Mouse (Mus musculus): ENCODE results near the gene Nav2.

Nav2 gene

DNA sequence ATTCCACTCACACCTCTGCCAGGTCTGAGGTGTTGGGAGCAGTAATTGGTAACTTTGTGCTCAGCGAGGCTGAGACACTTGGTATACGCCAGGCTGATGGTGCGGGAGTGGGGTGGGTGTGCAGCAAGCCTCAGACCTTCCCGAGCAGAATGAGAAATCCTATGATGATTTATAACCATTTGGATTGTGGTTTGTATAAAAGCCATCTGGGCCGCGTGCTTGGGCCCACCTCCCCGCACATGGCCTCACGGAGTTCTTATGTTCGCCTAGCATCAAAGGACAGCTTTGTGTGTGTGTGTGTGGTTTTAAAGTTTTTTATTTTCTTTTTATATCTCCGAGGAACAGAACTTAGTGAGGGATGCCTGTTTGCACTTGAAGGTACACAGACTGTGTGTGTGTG lies 474.4 kb downstream of the Nav2 start:
- no peak for DNase-seq (ENCODE audit: low read depth in 2 of 2, low spot score in 2 of 2)

DNA sequence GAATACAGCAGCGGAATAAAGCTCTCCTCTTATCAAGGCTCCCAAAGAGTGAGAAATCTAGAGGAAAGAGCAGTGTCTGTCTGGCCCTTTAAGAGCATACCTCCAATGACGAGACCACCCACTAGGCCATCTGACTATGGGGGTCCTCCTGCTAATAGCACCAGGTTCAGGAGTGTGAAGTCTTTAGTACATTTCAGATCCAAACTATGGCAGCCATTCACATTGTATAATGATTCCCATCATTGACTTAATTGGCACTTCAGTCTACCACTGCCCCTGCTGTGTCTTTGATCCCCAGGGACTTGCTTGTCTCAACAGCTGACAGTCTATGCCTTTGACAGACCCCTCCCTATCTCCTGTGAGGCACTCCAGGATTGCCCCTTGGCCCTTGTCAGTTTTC lies 479.6 kb downstream of the Nav2 start:
- DNase-seq (ENCODE audit: low read depth in 2 of 2, low spot score in 2 of 2): no peak

DNA sequence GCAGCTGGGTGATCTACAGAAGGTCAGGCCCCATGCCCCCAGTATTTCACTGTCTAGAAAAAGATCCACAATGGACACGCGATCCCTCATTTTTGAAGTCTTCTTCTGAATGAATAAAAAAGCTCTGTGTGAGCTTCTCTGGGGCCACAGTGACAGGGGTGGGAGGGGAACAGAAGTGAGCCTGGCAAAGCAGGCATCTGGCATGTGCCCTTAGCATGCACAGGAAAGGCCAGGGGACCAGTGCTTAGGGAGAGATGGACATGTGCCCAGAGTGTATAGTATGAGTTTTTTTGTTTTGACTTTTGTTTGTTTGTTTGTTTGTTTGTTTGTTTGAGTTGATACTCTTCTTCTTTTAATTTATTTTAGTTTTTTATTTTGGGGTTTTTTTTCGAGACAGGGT lies 481.8 kb downstream of the Nav2 start:
- DNase-seq (ENCODE audit: low read depth in 2 of 2, low spot score in 2 of 2): no peak

DNA sequence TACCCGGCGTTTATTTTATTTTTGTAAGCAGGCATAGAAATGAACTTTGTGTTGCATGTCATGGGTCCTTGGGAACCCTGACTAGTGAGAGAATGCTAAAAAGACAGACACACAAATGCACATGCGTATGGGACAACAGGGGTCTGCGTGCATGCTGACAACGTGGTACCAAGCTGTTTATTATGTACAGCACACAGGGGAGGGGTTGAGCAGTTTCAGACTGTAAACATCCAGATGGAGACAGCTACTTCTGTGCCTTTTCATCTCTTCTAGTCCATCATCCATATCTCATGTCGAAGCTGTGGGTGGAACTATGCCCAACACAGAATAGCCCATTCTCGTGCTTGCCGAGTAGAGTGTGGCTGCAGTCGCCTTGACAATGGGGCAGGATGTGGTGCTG lies 482.3 kb downstream of the Nav2 start:
- DNase-seq (ENCODE audit: low read depth in 2 of 2, low spot score in 2 of 2): no peak

DNA sequence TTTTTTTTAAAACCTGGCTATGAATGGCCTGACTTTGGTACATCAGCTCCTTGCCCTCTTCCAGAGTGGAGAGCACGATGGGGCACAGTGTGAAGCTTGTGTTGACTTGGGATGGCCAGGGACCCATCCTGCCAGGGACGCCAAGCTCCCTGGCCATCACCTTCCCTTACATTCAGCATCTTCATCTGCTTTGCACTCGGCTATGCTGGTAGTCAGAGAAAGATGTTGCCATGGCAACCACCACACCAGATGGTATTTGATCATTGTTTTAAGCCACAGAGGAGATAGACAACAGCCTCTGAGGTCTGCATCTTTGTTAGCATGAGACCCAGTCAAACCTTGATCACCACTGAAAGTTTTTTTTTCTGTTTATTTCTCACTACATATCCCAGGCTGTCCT lies 483.7 kb downstream of the Nav2 start:
- no peak for DNase-seq (ENCODE audit: low read depth in 2 of 2, low spot score in 2 of 2)

DNA sequence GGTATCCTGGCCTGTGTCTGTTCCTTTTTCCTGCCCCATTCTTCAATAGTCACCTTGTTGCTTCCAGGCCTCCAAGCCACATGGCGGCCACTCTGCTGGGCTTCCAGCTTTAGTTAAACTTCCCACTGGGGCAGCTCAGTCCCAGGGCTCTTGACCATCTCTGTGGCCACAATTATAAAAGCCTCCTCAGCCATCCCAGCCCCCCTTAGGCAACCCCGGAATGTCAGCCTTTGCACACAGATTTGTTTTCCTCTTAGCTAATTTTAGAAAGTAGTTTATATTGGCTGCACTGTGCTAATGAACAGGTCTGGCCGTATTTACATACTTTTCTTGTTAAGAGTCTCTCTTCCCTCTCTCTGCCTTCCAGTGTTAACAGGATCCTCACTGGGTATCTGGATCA lies 484.3 kb downstream of the Nav2 start:
- DNase-seq (ENCODE audit: low read depth in 2 of 2, low spot score in 2 of 2): no peak

DNA sequence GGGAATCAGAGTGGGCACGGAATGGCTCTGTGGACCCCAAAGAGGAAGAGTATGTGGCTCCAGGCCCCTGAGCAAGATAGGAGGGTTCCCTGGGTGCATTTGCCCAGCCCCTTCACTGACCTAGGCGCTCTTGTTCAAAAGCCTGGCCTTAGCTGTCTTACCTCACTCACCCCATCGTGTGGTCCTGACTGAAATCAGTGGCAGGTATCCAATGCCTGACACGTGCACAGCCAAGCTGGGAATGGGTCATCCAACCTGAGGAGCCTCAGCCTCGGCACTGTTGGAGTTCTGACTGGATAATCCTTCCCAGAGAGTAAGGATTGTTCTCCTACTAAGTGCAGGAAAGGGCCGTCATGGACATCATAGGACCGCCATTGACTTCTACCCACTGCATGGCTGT lies 485.3 kb downstream of the Nav2 start:
- no peak for DNase-seq (ENCODE audit: low read depth in 2 of 2, low spot score in 2 of 2)

DNA sequence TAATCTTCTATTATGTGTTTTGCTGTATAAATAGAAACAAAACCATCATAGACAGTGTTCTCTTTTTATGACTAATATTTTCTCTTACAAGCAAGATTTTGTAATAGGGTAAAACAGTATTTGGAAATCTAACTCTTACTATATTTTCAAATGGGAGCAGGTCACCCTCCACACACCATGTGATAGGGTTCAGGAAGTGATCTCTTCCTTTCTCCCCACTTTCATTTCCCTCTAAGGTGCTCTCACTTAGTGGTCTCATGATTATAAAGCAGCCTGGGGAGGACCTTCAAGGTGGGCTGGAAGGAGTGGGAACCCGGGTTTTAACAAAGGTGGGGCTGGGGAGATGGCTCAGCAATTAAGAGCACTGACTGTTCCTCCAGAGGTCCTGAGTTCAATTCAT lies 487.7 kb downstream of the Nav2 start:
- no peak for DNase-seq (ENCODE audit: low read depth in 2 of 2, low spot score in 2 of 2)

DNA sequence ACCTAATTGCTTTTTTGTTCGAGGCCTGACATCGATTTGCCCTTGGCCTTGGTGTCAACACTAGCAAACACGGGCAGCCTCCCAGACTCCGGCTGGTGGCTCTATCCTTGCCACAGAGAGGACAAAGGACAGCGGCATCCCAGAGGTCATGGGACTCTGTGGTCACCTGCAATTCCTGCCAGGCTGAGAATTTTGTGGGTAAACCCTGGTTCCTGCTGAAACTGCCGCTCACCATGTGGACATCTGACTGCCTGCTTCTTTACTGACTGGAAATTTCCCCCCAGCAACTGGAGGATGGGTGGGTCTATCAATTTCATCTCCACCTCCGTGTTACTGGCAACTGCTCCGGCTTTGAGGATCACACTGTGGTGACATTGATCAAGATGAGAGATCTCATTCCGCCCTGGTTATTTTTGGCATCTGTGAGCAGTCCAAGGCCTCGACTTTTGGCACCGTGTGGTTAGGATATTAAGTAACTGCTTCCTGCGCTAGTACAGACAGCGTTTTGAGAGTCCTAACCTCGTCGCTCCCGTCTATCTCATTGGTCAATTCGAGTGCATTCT lies 489.0 kb downstream of the Nav2 start:
- DNase-seq (ENCODE audit: low read depth in 2 of 2, low spot score in 2 of 2): no peak

DNA sequence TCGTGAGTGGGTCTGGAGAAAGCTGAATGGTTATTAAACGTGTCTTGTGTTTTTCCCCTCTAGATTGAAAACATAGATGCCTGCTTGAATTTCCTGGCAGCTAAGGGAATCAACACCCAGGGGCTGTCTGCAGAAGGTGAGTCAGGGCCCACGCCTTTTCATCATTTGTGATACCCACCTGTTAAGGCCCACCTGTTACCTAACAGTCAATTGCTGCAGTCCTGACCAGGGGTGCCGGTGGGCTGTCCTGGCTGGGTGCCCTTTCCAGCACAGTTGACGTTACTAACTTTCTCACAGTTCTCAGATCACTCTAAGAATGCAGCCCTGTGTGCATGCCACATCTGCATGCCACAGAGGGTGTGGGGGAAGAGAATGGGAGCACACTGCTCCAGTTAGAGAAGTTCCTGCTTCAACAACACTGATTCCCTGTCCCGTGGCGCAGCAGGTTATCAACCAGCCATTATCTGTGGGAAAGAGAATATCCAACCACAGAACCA lies 489.6 kb downstream of the Nav2 start:
- no peak for DNase-seq (ENCODE audit: low read depth in 2 of 2, low spot score in 2 of 2)

DNA sequence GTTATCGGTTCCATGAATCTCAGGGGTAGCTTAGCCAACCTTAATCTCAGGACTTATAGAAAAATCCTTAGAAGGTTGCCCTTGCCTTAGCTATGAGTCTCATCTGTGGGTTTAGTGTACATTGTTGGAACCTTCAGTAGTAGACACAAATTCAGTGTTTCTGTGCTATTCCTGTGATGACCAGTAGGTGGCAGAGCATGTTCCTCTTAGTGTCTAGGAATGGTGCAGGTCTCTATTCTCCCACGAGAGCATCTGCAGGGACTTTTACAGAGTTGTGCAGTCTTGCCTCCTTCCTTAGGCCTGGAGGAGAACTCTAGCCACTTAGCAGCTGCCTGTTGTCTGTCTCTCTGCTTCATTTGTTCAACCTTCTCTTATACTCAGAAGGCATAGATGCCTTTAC lies 490.8 kb downstream of the Nav2 start:
- DNase-seq (ENCODE audit: low read depth in 2 of 2, low spot score in 2 of 2): peak; percentile 35 to 44

DNA sequence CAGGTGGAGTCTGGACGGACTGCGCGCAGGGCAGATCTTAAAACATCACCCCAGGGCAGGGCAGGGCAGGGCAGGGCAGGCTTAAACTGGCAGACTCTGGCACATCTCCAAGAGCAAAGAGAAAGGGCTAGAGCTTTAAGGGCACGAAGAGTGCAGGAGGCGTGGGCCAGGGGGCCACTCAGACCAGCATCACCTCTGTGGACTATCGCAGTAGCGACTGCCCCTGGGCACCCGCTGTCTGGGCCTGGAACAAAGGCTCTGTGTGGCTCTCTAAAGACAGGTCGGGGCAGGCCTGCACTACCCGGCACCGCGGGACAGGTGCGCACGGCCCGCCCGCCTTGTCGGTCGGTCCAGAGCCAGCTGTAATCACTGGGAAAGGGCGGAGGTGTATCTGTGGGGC lies 491.9 kb downstream of the Nav2 start:
- DNase-seq (ENCODE audit: low read depth in 2 of 2, low spot score in 2 of 2): no peak

DNA sequence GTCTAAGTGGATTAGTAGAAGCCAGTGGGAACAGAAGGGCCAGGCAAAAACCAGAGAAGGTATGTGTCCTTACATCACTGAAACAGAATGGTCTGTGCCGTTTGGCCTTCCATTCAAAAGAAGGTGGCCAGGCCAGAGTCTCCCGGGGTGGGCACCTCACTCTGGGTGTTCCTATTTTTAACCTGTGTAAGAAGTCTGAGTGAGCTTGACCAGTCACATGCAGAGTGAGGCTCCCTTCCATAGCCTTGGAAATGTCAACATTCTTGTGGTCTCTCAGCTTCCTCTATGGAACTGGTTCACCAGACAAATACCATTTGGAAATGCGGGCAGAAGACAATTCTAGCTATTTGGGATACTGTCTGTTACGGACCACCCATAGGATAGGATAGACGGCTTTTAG lies 494.0 kb downstream of the Nav2 start:
- DNase-seq (ENCODE audit: low read depth in 2 of 2, low spot score in 2 of 2): no peak

DNA sequence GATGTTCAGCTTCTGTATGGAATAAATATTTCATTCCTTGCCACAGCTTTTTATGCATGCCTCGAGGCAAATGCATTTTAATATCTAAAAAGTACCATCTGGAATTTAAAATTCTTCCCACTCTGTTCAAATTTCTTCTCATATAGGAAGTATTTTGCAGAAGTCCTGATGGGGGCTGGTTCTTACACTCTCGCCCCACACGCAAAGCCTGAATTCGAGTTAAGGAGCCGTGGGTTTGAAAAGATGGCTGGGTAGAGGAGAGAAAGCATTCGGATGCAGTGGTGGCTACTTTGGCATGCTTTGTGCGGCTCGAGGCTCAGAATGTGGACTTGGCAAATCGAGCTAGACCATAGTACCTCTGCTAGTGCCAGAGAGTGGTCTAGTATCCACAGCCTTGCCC lies 499.2 kb downstream of the Nav2 start:
- DNase-seq (ENCODE audit: low read depth in 2 of 2, low spot score in 2 of 2): no peak

DNA sequence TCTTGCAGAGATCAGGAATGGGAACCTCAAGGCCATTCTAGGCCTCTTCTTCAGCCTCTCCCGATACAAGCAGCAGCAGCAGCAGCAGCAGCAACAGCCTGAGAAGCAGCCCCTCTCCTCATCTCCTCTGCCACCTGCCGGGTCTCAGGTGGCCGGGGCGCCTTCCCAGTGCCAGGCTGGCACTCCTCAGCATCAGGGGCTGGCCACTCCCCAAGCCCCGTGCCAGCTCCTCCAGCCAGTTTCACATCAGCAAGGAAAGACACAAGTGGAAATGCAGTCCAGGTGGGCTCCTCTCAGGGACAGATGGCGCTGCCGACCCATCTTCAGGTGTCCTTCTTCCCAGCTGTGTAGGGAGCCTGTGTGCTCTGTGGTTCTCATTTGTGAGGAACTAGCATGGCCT lies 500.1 kb downstream of the Nav2 start:
- DNase-seq (ENCODE audit: low read depth in 2 of 2, low spot score in 2 of 2): no peak

DNA sequence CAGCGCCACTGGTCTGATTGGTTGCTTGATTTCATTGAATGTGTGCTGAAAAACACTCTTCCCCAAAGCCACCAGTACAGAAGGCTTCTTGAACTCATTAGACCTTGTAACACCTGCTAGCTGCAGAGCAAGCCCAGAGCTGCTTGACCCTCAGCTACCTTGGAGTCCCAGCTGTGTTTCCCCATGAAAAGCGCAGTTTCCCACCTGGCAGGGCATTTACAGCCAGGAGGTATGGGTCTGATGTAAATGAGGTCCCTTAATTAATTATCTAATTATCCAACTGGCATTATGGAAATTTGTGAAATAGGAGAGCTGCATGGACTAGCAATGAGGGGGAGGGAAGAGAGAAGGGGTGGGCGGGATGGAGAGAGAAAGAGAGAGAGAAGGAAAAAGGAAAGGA lies 500.7 kb downstream of the Nav2 start:
- no peak for DNase-seq (ENCODE audit: low read depth in 2 of 2, low spot score in 2 of 2)

DNA sequence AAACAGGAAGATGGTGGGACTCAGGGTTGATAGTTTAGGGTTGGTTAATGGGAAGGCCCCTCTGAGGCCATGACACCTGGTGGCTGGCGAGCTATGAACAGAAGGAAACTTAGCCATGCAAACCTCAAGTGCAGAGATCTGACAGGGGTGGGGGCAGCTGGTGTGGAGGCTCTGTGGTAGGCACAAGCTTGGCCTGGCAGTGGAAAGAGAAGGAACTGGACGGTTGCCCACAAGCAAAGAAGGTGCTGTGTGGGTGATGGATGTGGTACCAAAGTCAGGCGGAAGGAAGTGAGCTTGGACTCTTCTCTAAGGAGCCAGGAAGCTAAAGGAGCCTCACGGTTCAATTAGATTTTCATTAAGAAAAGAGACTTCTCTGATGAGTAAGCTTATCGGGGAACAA lies 501.7 kb downstream of the Nav2 start:
- no peak for DNase-seq (ENCODE audit: low read depth in 2 of 2, low spot score in 2 of 2)

DNA sequence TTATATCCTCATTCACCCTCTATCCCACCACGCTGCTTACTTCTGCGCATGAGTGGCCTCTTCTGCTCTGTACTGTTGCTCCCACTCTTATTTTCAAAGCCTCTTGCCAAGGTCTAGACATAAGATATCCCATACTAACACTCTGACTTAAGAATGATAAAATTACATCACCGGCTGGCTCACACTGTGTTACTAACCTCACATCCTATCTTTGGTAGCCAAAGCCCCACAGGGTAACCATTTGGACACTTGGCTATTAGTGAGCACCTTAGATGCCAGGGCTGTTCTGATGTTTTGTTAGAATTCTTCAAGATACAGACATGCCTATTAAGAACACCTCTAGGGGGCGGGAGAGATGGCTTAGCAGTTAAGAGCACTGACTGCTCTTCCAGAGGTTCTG lies 502.4 kb downstream of the Nav2 start:
- DNase-seq (ENCODE audit: low read depth in 2 of 2, low spot score in 2 of 2): no peak

DNA sequence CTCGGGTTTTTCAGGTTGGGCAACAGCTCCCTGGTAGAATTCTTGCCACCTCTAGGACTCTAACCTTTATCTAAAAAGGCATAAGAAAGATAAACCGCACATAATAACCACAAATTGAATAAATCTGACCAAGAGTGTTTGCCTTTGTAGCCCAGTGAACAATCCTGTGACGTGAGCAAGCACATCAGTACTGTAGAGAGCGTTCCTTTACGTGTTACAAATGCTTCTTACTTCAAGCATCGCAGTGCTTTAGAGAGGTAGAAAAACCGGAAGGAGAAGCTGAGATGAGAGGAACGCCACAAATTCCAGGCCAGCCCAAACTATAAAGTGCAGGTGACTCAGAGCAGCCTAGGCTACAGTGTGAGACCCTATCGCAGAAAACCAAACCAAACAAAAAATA lies 503.3 kb downstream of the Nav2 start:
- DNase-seq (ENCODE audit: low read depth in 2 of 2, low spot score in 2 of 2): no peak

DNA sequence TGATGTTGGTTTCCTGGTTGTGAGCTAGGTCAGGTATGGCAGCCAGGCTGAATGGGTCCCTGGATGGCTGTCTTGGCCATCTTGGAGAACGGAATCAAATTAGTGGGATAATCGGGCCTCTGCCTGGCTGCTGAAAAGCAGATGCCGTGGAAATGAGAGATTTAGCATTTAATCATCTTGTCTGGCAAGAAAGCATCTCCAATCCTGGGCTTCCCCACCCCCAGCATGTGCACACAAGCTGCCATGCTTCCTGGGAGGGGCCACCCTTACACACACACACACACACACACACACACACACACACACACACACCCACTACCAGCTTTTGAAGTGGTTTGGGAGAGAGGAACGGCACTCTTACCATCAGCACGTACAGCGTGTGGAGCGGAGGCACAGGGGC lies 506.6 kb downstream of the Nav2 start:
- DNase-seq (ENCODE audit: low read depth in 2 of 2, low spot score in 2 of 2): no peak

DNA sequence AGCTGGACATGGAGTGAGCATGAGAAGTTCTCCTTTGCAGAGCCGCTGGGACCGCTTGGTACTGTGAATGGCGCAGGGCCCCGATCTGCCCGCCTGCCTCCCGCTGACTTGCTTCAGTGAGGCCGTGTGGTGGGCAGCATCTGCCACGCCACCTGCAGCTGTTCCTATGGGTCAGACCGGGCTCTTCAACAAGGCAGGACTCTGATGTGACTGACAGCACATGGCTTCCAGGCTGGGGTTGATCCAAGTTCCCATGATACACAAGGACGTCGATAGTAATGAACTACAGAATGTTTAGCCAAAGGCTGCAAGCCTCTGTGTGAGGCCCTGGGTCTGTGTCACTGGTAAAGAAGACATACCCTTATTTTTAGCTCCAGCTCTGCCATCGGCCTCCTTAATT lies 507.2 kb downstream of the Nav2 start:
- DNase-seq (ENCODE audit: low read depth in 2 of 2, low spot score in 2 of 2): no peak

DNA sequence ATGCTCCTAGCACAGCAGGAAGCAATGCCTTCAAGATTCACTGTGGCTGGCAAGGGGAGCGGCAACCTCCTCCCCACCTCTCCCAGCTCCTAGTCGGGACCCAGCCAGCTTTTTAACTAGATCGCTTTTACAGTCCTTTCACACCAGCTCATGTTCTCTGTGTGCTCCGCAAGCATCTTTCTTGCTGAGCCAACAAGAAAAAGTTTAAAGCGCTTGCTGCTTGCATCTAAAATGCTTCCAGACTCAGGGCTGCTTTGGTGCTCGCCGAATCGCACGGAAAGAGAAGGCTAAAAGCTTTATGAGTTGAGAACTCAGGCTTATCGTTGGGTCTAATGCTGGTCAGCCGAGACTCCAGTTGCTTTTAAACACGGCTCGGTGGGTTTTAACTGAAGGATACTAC lies 510.3 kb downstream of the Nav2 start:
- no peak for DNase-seq (ENCODE audit: low read depth in 2 of 2, low spot score in 2 of 2)

DNA sequence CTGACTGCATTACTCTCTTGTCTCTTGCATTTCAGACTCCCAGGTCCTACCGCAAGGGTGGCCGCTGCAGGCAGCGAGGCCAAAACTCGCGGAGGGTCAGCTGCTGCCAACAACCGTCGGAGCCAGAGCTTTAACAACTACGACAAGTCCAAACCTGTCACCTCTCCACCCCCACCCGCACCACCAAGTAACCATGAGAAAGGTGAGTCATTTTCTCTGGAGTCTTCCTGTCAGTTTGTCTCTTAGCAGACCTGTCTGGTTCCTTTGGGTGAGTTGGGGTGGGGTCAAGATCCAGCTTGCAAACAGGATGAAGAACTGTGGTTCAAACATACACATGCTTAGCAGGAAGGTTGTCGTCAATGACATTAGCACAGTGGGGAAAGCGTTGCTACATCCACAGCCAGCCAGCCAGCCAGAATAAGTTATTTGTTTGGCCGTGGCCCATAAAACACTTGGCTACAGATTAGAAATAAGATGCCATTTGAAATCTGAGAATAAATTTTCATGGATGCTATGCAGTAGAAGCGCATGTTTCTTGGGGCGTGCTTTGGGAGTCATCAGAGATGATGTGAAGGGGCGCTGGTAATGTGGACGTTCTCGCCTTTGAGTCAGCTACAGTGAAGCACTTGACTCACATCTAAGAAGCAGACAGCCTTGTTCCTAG lies 511.8 kb downstream of the Nav2 start:
- no peak for DNase-seq (ENCODE audit: low read depth in 2 of 2, low spot score in 2 of 2)

Data from CD8-positive naive resting alpha-beta T cell, adult 2 months (primary cell).